Mouse (Mus musculus): ENCODE measurements around the gene Aff1. TPM values are rescaled to one million over a fixed set of nuclear protein-coding genes. Genes with fewer than 3 reads are reported as not detected.

Gene Aff1
- polyA plus RNA-seq, 1 experiment from 2014 or later = 4.7 TPM

- Histone ChIP-seq H3K9ac (replicated peaks) (no peak overlapping the region), H3K4me1 (ENCODE audit: insufficient read depth) (peaks cover 21% of the 10 kb centered on the region), H3K36me3 (replicated peaks; ENCODE audit: insufficient read depth, low read length) (peaks cover 22% of the 10 kb centered on the region), H3K4me3 (ENCODE audit: low read depth, low read length) (no peak overlapping the region), H3K27me3 (ENCODE audit: insufficient read depth, low read length) (no peaks in the 10 kb centered on the region), H3K27ac (ENCODE audit: low read depth) (no peak overlapping the region), H3K9me3 (ENCODE audit: low read length) (no peaks in the 10 kb centered on the region), H3K4me2 (ENCODE audit: low read depth, low read length) (no peak overlapping the region)
- 75% methylated on average over 7 of the region's 7 CpGs for WGBS (ENCODE audit: insufficient replicate concordance)
- DNase-seq (no peak), ATAC-seq (no peak)
- TF ChIP-seq EP300 (IDR thresholded peaks at IDR 0.05; ENCODE audit: low read depth) (no peak), CTCF (IDR thresholded peaks at IDR 0.05; ENCODE audit: low read depth) (no peak)
These were observed 115.6 kb downstream of the Aff1 start for GRCm38 (mm10) chr5:103807637-103808312.

GRCm38 (mm10) chr5:103809674-103810330 lies 117.6 kb downstream of the Aff1 start:
- no peak overlapping the region for H3K9ac ChIP-seq (replicated peaks)
- DNase-seq (no peak), ATAC-seq (no peak)
- no peak overlapping the region for H3K4me2 ChIP-seq (ENCODE audit: low read depth, low read length)
- H3K9me3 ChIP-seq (ENCODE audit: low read length) = no peaks in the 10 kb centered on the region
- H3K36me3 ChIP-seq (replicated peaks; ENCODE audit: insufficient read depth, low read length) = peaks cover 26% of the 10 kb centered on the region
- H3K27me3 ChIP-seq (ENCODE audit: insufficient read depth, low read length) = no peaks in the 10 kb centered on the region
- WGBS (ENCODE audit: insufficient replicate concordance) = 90% methylated on average over 7 of the region's 7 CpGs
- H3K4me1 ChIP-seq (ENCODE audit: insufficient read depth) = peaks cover 21% of the 10 kb centered on the region
- TF ChIP-seq CTCF (IDR thresholded peaks at IDR 0.05; ENCODE audit: low read depth) (no peak), EP300 (IDR thresholded peaks at IDR 0.05; ENCODE audit: low read depth) (no peak)
- no peak overlapping the region for H3K27ac ChIP-seq (ENCODE audit: low read depth)
- H3K4me3 ChIP-seq (ENCODE audit: low read depth, low read length) = no peak overlapping the region

- DNase-seq (no peak), ATAC-seq (no peak)
- H3K27me3 ChIP-seq (ENCODE audit: insufficient read depth, low read length) = no peaks in the 10 kb centered on the region
- H3K4me3 ChIP-seq (ENCODE audit: low read depth, low read length) = no peak overlapping the region
- no peak overlapping the region for H3K27ac ChIP-seq (ENCODE audit: low read depth)
- H3K4me1 ChIP-seq (ENCODE audit: insufficient read depth) = peaks cover 5% of the 10 kb centered on the region; the same call in 1 of the 2 replicates
- TF ChIP-seq CTCF (IDR thresholded peaks at IDR 0.05; ENCODE audit: low read depth) = no peak
- 92% methylated on average over 5 of the region's 5 CpGs for WGBS (ENCODE audit: insufficient replicate concordance)
- H3K9me3 ChIP-seq (ENCODE audit: low read length) = no peaks in the 10 kb centered on the region
- H3K9ac ChIP-seq (replicated peaks) = no peak overlapping the region
- H3K36me3 ChIP-seq (replicated peaks; ENCODE audit: insufficient read depth, low read length) = peaks cover 55% of the 10 kb centered on the region
- H3K4me2 ChIP-seq (ENCODE audit: low read depth, low read length) = no peak overlapping the region
These were observed 121.1 kb downstream of the Aff1 start for GRCm38 (mm10) chr5:103813291-103813690.

GRCm38 (mm10) chr5:103813997-103814542 lies 121.9 kb downstream of the Aff1 start:
- no peak overlapping the region for H3K27ac ChIP-seq (ENCODE audit: low read depth)
- H3K4me2 ChIP-seq (ENCODE audit: low read depth, low read length) = no peak overlapping the region

GRCm38 (mm10) chr5:103814551-103815248 lies 122.5 kb downstream of the Aff1 start:
- H3K9me3 ChIP-seq (ENCODE audit: low read length) = no peaks in the 10 kb centered on the region
- TF ChIP-seq EP300 (IDR thresholded peaks at IDR 0.05; ENCODE audit: low read depth) (no peak), CTCF (IDR thresholded peaks at IDR 0.05; ENCODE audit: low read depth) (no peak)
- H3K9ac ChIP-seq (replicated peaks) = no peak overlapping the region
- H3K4me2 ChIP-seq (ENCODE audit: low read depth, low read length) = no peak overlapping the region
- no peak for DNase-seq
- no peak overlapping the region for H3K27ac ChIP-seq (ENCODE audit: low read depth)
- H3K4me3 ChIP-seq (ENCODE audit: low read depth, low read length) = no peak overlapping the region
- ATAC-seq = no peak
- H3K36me3 ChIP-seq (replicated peaks; ENCODE audit: insufficient read depth, low read length) = peaks cover 65% of the 10 kb centered on the region
- no peaks in the 10 kb centered on the region for H3K27me3 ChIP-seq (ENCODE audit: insufficient read depth, low read length)
- 76% methylated on average over 16 of the region's 16 CpGs for WGBS (ENCODE audit: insufficient replicate concordance)
- H3K4me1 ChIP-seq (ENCODE audit: insufficient read depth) = peaks cover 5% of the 10 kb centered on the region; the same call in 1 of the 2 replicates

More at GRCm38 (mm10) chr5:103813997-103814542, 121.9 kb downstream of the Aff1 start:
- H3K4me1 ChIP-seq (ENCODE audit: insufficient read depth) = peaks cover 5% of the 10 kb centered on the region; the same call in 1 of the 2 replicates
- H3K9me3 ChIP-seq (ENCODE audit: low read length) = no peaks in the 10 kb centered on the region
- DNase-seq = no peak
- H3K9ac ChIP-seq (replicated peaks) = no peak overlapping the region
- WGBS (ENCODE audit: insufficient replicate concordance) = 72% methylated on average over 12 of the region's 12 CpGs
- no peaks in the 10 kb centered on the region for H3K27me3 ChIP-seq (ENCODE audit: insufficient read depth, low read length)
- peaks cover 63% of the 10 kb centered on the region for H3K36me3 ChIP-seq (replicated peaks; ENCODE audit: insufficient read depth, low read length)
- ATAC-seq = no peak
- H3K4me3 ChIP-seq (ENCODE audit: low read depth, low read length) = no peak overlapping the region
- no peak for TF ChIP-seq EP300 (IDR thresholded peaks at IDR 0.05; ENCODE audit: low read depth)
- no peak for TF ChIP-seq CTCF (IDR thresholded peaks at IDR 0.05; ENCODE audit: low read depth)

- H3K9ac ChIP-seq (replicated peaks) = no peak overlapping the region
- WGBS (ENCODE audit: insufficient replicate concordance) = 51% methylated on average over 4 of the region's 4 CpGs
- DNase-seq (no peak), ATAC-seq (no peak)
- peaks cover 69% of the 10 kb centered on the region for H3K36me3 ChIP-seq (replicated peaks; ENCODE audit: insufficient read depth, low read length)
- peaks cover 7% of the 10 kb centered on the region for H3K4me1 ChIP-seq (ENCODE audit: insufficient read depth)
- no peaks in the 10 kb centered on the region for H3K27me3 ChIP-seq (ENCODE audit: insufficient read depth, low read length)
- TF ChIP-seq CTCF (IDR thresholded peaks at IDR 0.05; ENCODE audit: low read depth) (no peak), EP300 (IDR thresholded peaks at IDR 0.05; ENCODE audit: low read depth) (no peak)
- no peak overlapping the region for H3K27ac ChIP-seq (ENCODE audit: low read depth)
- no peak overlapping the region for H3K4me3 ChIP-seq (ENCODE audit: low read depth, low read length)
- H3K4me2 ChIP-seq (ENCODE audit: low read depth, low read length) = no peak overlapping the region
- no peaks in the 10 kb centered on the region for H3K9me3 ChIP-seq (ENCODE audit: low read length)
These were observed 123.1 kb downstream of the Aff1 start for GRCm38 (mm10) chr5:103815249-103815617.
